Mouse (Mus musculus): Measurements from ENCODE around the gene Lig1. TPM values are rescaled to one million over a fixed set of nuclear protein-coding genes. Genes with fewer than 3 reads are reported as not detected.

The Lig1 gene
- polyA plus RNA-seq, 1 experiment from 2014 or later: 137 TPM

- H3K9ac ChIP-seq (replicated peaks): no peak overlapping the region
- no peaks in the 10 kb centered on the region for H3K9me3 ChIP-seq
- 90% methylated on average over 1 of the region's 1 CpGs for WGBS
- no peak overlapping the region for H3K4me3 ChIP-seq (replicated peaks)
- no peaks in the 10 kb centered on the region for H3K4me1 ChIP-seq (replicated peaks)
- H3K4me2 ChIP-seq: no peak overlapping the region
- no peak for ATAC-seq (ENCODE audit: insufficient number of reproducible peaks, insufficient read depth, low FRiP score, low TSS enrichment, low read depth)
- H3K27ac ChIP-seq: no peak overlapping the region
- peaks cover 97% of the 10 kb centered on the region for H3K36me3 ChIP-seq
- H3K27me3 ChIP-seq: no peaks in the 10 kb centered on the region
Observed at GRCm38 (mm10) chr7:13290041-13290675, 13.1 kb downstream of the Lig1 start.

- Histone ChIP-seq H3K4me3 (replicated peaks) (no peak overlapping the region), H3K9ac (replicated peaks) (no peak overlapping the region), H3K27me3 (no peaks in the 10 kb centered on the region), H3K9me3 (no peaks in the 10 kb centered on the region), H3K4me2 (no peak overlapping the region), H3K36me3 (peaks cover 98% of the 10 kb centered on the region), H3K27ac (no peak overlapping the region), H3K4me1 (replicated peaks) (no peaks in the 10 kb centered on the region)
- WGBS: 87% methylated on average over 2 of the region's 2 CpGs
- ATAC-seq (ENCODE audit: insufficient number of reproducible peaks, insufficient read depth, low FRiP score, low TSS enrichment, low read depth): no peak
Observed at GRCm38 (mm10) chr7:13291370-13291769, 14.3 kb downstream of the Lig1 start.

- no peak for ATAC-seq (ENCODE audit: insufficient number of reproducible peaks, insufficient read depth, low FRiP score, low TSS enrichment, low read depth)
Observed at GRCm38 (mm10) chr7:13293878-13294855, 17.1 kb downstream of the Lig1 start.

GRCm38 (mm10) chr7:13295256-13295655 is 18.2 kb downstream of the Lig1 start:
- WGBS: 92% methylated on average over 7 of the region's 7 CpGs
- no peaks in the 10 kb centered on the region for H3K9me3 ChIP-seq

More at GRCm38 (mm10) chr7:13293878-13294855, 17.1 kb downstream of the Lig1 start:
- Histone ChIP-seq H3K9me3 (no peaks in the 10 kb centered on the region), H3K27ac (no peak overlapping the region), H3K27me3 (no peaks in the 10 kb centered on the region), H3K4me3 (replicated peaks) (no peak overlapping the region), H3K4me2 (no peak overlapping the region), H3K9ac (replicated peaks) (no peak overlapping the region), H3K4me1 (replicated peaks) (no peaks in the 10 kb centered on the region), H3K36me3 (peaks cover 99% of the 10 kb centered on the region)
- WGBS: 89% methylated on average over 11 of the region's 11 CpGs

GRCm38 (mm10) chr7:13297636-13298035 is 20.6 kb downstream of the Lig1 start:
- WGBS: 88% methylated on average over 1 of the region's 1 CpGs
- H3K4me1 ChIP-seq (replicated peaks): no peaks in the 10 kb centered on the region
- no peak for ATAC-seq (ENCODE audit: insufficient number of reproducible peaks, insufficient read depth, low FRiP score, low TSS enrichment, low read depth)
- no peak overlapping the region for H3K9ac ChIP-seq (replicated peaks)
- H3K4me3 ChIP-seq (replicated peaks): no peak overlapping the region
- H3K36me3 ChIP-seq: peaks cover 100% of the 10 kb centered on the region
- no peaks in the 10 kb centered on the region for H3K9me3 ChIP-seq
- no peak overlapping the region for H3K4me2 ChIP-seq
- no peak overlapping the region for H3K27ac ChIP-seq
- H3K27me3 ChIP-seq: no peaks in the 10 kb centered on the region

More at GRCm38 (mm10) chr7:13295256-13295655, 18.2 kb downstream of the Lig1 start:
- no peaks in the 10 kb centered on the region for H3K27me3 ChIP-seq
- no peak overlapping the region for H3K4me2 ChIP-seq
- peaks cover 99% of the 10 kb centered on the region for H3K36me3 ChIP-seq
- H3K4me3 ChIP-seq (replicated peaks): no peak overlapping the region
- no peak for ATAC-seq (ENCODE audit: insufficient number of reproducible peaks, insufficient read depth, low FRiP score, low TSS enrichment, low read depth)
- H3K9ac ChIP-seq (replicated peaks): no peak overlapping the region
- H3K4me1 ChIP-seq (replicated peaks): no peaks in the 10 kb centered on the region
- no peak overlapping the region for H3K27ac ChIP-seq

GRCm38 (mm10) chr7:13298821-13299220 is 21.7 kb downstream of the Lig1 start:
- Histone ChIP-seq H3K4me1 (replicated peaks) (no peaks in the 10 kb centered on the region), H3K36me3 (peaks cover 100% of the 10 kb centered on the region), H3K4me2 (no peak overlapping the region), H3K27me3 (no peaks in the 10 kb centered on the region), H3K4me3 (replicated peaks) (no peak overlapping the region), H3K9me3 (no peaks in the 10 kb centered on the region), H3K27ac (no peak overlapping the region), H3K9ac (replicated peaks) (no peak overlapping the region)
- ATAC-seq (ENCODE audit: insufficient number of reproducible peaks, insufficient read depth, low FRiP score, low TSS enrichment, low read depth): no peak
- 93% methylated on average over 5 of the region's 5 CpGs for WGBS

GRCm38 (mm10) chr7:13301643-13302042 is 24.6 kb downstream of the Lig1 start:
- Histone ChIP-seq H3K9ac (replicated peaks) (no peak overlapping the region), H3K27me3 (no peaks in the 10 kb centered on the region), H3K9me3 (no peaks in the 10 kb centered on the region), H3K4me1 (replicated peaks) (no peaks in the 10 kb centered on the region), H3K27ac (no peak overlapping the region), H3K36me3 (peaks cover 99% of the 10 kb centered on the region), H3K4me3 (replicated peaks) (no peak overlapping the region), H3K4me2 (no peak overlapping the region)
- ATAC-seq (ENCODE audit: insufficient number of reproducible peaks, insufficient read depth, low FRiP score, low TSS enrichment, low read depth): no peak
- WGBS: 90% methylated on average over 1 of the region's 1 CpGs

- no peak for ATAC-seq (ENCODE audit: insufficient number of reproducible peaks, insufficient read depth, low FRiP score, low TSS enrichment, low read depth)
- no peak overlapping the region for H3K9ac ChIP-seq (replicated peaks)
- no peaks in the 10 kb centered on the region for H3K27me3 ChIP-seq
- no peaks in the 10 kb centered on the region for H3K9me3 ChIP-seq
- H3K4me1 ChIP-seq (replicated peaks): no peaks in the 10 kb centered on the region
- H3K36me3 ChIP-seq: peaks cover 98% of the 10 kb centered on the region
- no peak overlapping the region for H3K4me2 ChIP-seq
- WGBS: 79% methylated on average over 2 of the region's 2 CpGs
- H3K27ac ChIP-seq: no peak overlapping the region
- H3K4me3 ChIP-seq (replicated peaks): no peak overlapping the region
Observed at GRCm38 (mm10) chr7:13302780-13303179, 25.7 kb downstream of the Lig1 start.

GRCm38 (mm10) chr7:13303372-13303771 is 26.3 kb downstream of the Lig1 start:
- ATAC-seq (ENCODE audit: insufficient number of reproducible peaks, insufficient read depth, low FRiP score, low TSS enrichment, low read depth): no peak

GRCm38 (mm10) chr7:13309407-13309806 is 32.3 kb downstream of the Lig1 start:
- Histone ChIP-seq H3K36me3 (peaks cover 97% of the 10 kb centered on the region), H3K27ac (no peak overlapping the region), H3K9ac (replicated peaks) (no peak overlapping the region), H3K27me3 (no peaks in the 10 kb centered on the region), H3K4me1 (replicated peaks) (no peaks in the 10 kb centered on the region), H3K9me3 (no peaks in the 10 kb centered on the region), H3K4me3 (replicated peaks) (no peak overlapping the region), H3K4me2 (no peak overlapping the region)
- WGBS: 98% methylated on average over 2 of the region's 2 CpGs
- ATAC-seq (ENCODE audit: insufficient number of reproducible peaks, insufficient read depth, low FRiP score, low TSS enrichment, low read depth): no peak

More at GRCm38 (mm10) chr7:13303372-13303771, 26.3 kb downstream of the Lig1 start:
- Histone ChIP-seq H3K27me3 (no peaks in the 10 kb centered on the region), H3K4me3 (replicated peaks) (no peak overlapping the region), H3K4me1 (replicated peaks) (no peaks in the 10 kb centered on the region), H3K36me3 (peaks cover 98% of the 10 kb centered on the region), H3K9me3 (no peaks in the 10 kb centered on the region), H3K9ac (replicated peaks) (no peak overlapping the region), H3K4me2 (no peak overlapping the region), H3K27ac (no peak overlapping the region)

- Histone ChIP-seq H3K9ac (replicated peaks) (no peak overlapping the region), H3K27me3 (no peaks in the 10 kb centered on the region), H3K9me3 (no peaks in the 10 kb centered on the region), H3K4me3 (replicated peaks) (no peak overlapping the region), H3K36me3 (peaks cover 89% of the 10 kb centered on the region), H3K27ac (no peak overlapping the region), H3K4me2 (no peak overlapping the region), H3K4me1 (replicated peaks) (no peaks in the 10 kb centered on the region)
- WGBS: 95% methylated on average over 6 of the region's 6 CpGs
- no peak for ATAC-seq (ENCODE audit: insufficient number of reproducible peaks, insufficient read depth, low FRiP score, low TSS enrichment, low read depth)
Observed at GRCm38 (mm10) chr7:13310493-13311199, 33.6 kb downstream of the Lig1 start.
